Mouse (Mus musculus): ENCODE measurements at regions not wholly inside any gene's neighbourhood (a gene's known extent, or its start where the extent isn't known, plus 50 kb on each side); places are given as distances from the start of the nearest gene placed in this dataset.

GRCm38 (mm10) chrX:21809212-21809611 lies 64.3 kb upstream of the Gm28269 start:
- TF ChIP-seq POLR2A (IDR thresholded peaks at IDR 0.05; ENCODE audit: extremely low read depth, insufficient read depth, low read length) (no peak), CTCF (IDR thresholded peaks at IDR 0.05; ENCODE audit: low read depth, low read length) (no peak)
